Mouse (Mus musculus) adrenal gland, postnatal 14 days (tissue): Measurements from ENCODE around the gene Arid3a. TPM values are rescaled to one million over a fixed set of nuclear protein-coding genes. Genes with fewer than 3 reads are reported as not detected.
A peak's percentile ranks its signal among the peaks of the same experiment; 100 is the strongest.

Experiments
- DNase-seq: peaks from one replicate; pipeline ENCODE4 v3.0.0; 2021; ENCODE audit warnings: mixed read lengths
- total RNA-seq: library from RNA; stranded (reverse); gene quantifications from 2 replicates; pipeline ENCODE4 v1.2.3, GENCODE M21; 2021

The Arid3a gene
- total RNA-seq, 1 experiment from 2014 or later, result 5.9 TPM

DNA sequence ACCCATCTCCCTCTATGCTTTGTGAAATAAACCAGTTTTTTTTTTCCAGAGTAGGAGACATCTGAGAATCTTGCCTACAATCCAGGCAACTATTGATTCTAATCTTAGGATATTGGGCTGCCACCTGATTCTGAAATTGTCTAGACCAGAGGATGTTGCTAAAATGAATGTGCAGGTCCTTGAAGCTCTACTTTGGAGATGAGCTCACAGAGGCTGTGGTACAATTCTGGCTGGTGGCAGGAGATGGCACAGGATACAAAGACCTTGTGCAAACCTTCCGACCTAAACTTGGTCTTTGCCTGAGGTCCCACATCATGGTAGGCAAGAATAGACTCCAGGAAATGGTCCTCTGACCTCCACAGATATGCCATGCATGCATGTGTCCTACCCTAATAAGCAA, 68.8 kb downstream of the Arid3a start:
- no peak for DNase-seq

DNA sequence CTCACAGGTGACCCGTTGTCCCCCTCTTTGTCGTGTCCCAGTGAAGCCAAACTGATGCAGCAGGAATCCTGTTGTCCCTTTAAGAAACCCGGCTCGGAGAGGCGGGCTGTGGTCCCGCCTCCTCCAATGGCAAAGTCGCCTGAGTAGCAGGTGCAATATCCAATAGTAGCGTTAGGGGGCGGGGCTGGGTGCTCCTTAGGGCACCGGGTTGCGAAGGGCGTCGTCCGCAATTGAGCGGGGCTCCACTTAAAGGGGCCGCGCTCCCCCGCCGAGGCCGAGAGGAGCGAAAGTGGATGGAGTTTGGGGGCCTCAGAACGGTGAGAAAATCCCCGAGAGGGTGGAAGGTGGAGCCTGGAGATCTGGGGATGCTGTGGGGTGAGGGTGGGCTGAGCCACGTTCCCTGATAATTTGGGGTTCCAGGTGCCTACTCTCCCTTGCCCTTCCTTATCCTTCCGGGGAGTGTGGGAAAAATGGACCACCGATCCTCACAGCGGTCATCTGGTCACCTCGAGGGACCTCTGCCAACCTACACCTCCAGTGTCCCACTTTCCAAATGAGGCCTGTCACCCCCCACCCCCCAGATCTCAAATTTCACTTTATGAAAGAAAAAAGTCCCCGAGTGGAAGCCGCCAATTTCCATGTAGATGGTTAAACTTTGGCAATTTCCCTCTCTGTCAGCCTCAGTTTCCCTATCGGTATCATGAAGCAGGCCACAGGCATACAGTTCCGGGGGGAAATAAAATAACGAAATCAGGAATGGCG, 69.6 kb downstream of the Arid3a start, which contains the start of gene Abca7:
Gene Abca7, plus strand, starts transcription at position 223 of the 762 bp plus-strand sequence.
- peak; percentile 99 for DNase-seq

DNA sequence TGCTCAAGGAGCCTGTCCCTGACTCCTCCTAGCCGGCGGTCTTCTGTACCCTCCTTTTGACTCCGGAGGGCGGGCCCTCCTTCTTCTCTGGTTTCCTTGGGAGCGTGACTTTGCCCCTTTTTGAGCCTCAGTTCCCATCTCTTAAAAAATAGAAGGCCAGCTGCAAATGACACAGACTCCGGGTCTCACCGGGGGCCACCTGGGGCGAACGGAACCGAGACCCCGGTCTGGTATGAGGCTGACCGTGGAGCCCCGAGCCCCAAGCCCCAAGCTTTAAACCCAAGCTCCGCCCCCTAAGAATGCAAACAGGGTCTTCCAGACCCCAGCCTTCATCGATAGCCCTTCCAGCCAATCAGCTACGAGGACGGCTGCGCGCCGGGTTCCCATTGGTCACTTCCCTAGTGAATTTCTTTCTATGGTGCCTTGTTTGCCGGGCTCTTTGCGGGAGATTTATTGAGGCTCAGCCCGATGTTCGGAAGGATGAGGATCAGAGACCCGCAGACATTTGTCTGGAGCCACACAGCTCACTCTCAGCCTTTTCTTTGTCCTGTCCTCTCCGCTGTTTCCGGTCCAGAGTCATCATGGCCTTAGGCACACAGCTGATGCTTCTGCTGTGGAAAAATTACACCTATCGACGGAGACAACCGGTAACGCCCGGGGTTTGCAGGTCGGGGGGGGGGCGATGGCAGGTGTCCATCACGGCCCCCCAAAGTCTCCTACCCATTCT, 70.4 kb downstream of the Arid3a start:
- peak; percentile 84 for DNase-seq

- DNase-seq, result peak; percentile 48
Observed at GRCm38 (mm10) chr10:79997819-79998218, 71.0 kb downstream of the Arid3a start.

GRCm38 (mm10) chr10:80001945-80002344, 75.1 kb downstream of the Arid3a start:
- DNase-seq, result no peak

GRCm38 (mm10) chr10:80002829-80003228, 76.0 kb downstream of the Arid3a start:
- no peak for DNase-seq

DNA sequence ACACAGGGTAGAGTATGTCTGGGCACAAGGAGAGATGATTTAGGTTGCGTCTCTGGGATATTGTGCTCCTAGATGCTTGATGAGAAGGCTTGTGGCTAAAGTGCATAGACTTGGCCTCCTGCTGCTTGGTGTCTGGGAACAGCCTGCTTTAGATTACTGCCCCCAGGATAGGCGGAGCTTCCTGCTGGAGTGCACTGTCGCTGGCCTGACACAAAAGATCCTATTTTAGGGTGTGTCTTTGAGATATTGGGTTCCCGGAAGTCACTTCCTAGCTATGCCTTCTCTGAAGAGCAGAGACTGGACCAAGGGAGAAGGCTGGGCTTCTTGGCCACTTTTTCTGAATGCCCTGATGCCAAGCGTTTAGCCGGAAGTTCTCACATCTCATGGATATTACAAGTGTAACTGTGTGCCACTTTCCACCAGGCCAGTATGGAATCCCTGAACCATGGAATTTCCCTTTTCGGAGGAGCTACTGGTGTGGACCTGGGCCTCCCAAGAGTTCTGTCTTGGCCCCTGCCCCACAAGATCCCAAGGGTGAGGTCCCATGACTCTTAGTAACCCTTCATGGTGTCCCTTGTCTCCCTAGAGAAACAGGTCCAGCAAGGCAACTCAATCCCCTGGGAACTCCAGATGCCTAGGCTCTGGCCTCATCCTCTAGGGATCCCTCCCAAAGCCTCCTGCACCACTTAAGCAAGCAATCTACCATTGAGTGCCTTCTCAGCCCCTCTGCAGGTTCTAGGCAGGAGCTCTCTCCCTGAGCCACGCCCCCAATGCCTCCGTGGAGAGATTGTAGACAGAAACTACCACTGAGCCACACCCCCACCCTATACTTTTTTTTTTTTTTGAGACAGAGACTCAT, 76.8 kb downstream of the Arid3a start:
- peak; percentile 52 for DNase-seq

- DNase-seq, result peak; percentile 81
Observed at GRCm38 (mm10) chr10:80004233-80004705, 77.4 kb downstream of the Arid3a start.

Other genes starting within 250 kb of the Arid3a start
- gene Cdc34, start 244.8 kb upstream of the Arid3a start, total RNA-seq, result 79.1 and 82.4 TPM in 2 replicates
- gene Gzmm, start 238.0 kb upstream of the Arid3a start, total RNA-seq, result 0.89 and 1.1 TPM in 2 replicates
- 598 and 707 TPM in 2 replicates for gene Bsg, start 222.6 kb upstream of the Arid3a start, total RNA-seq
- gene Hcn2, start 210.4 kb upstream of the Arid3a start, total RNA-seq, result 7.1 and 10.6 TPM in 2 replicates
- 59.2 and 65.4 TPM in 2 replicates for gene Polrmt, start 180.5 kb upstream of the Arid3a start, total RNA-seq
- gene Fgf22, start 172.0 kb upstream of the Arid3a start, total RNA-seq, result not detected in 2 replicates
- gene Rnf126, start 160.1 kb upstream of the Arid3a start, total RNA-seq, result 54.7 and 56.5 TPM in 2 replicates
- gene Fstl3, start 149.8 kb upstream of the Arid3a start, total RNA-seq, result 5.5 and 6.4 TPM in 2 replicates
- not detected in 2 replicates for gene Prss57, start 136.1 kb upstream of the Arid3a start, total RNA-seq
- gene Palm, start 133.5 kb upstream of the Arid3a start, total RNA-seq, result 77.9 and 78.3 TPM in 2 replicates
- gene Misp, start 106.1 kb upstream of the Arid3a start, total RNA-seq, result 0.26 TPM in 2 replicates
- gene Ptbp1, start 72.6 kb upstream of the Arid3a start, total RNA-seq, result 291 and 302 TPM in 2 replicates
- gene Prtn3, start 52.6 kb upstream of the Arid3a start, total RNA-seq, result 1.0 TPM in 1 of 2 replicates, not detected in the other
- gene Plppr3, start 52.4 kb upstream of the Arid3a start, total RNA-seq, result 0.93 and 2.2 TPM in 2 replicates
- gene Elane, start 40.8 kb upstream of the Arid3a start, total RNA-seq, result 0.70 TPM in 1 of 2 replicates, not detected in the other
- gene Cfd, start 36.2 kb upstream of the Arid3a start, total RNA-seq, result 561 and 750 TPM in 2 replicates
- gene Med16, start 18.1 kb upstream of the Arid3a start, total RNA-seq, result 32.0 and 38.4 TPM in 2 replicates
- gene Gm26602, start 16.2 kb upstream of the Arid3a start, total RNA-seq, result not detected in 2 replicates
- 0.98 and 1.5 TPM in 2 replicates for gene Kiss1r, start 10.1 kb upstream of the Arid3a start, total RNA-seq
- gene R3hdm4, start 5.8 kb upstream of the Arid3a start, total RNA-seq, result 75.8 and 82.8 TPM in 2 replicates
- gene Wdr18, start 33.1 kb downstream of the Arid3a start, total RNA-seq, result 30.3 and 36.6 TPM in 2 replicates
- not detected in 2 replicates for gene Grin3b, start 43.7 kb downstream of the Arid3a start, total RNA-seq
- 141 and 157 TPM in 2 replicates for gene Tmem259, start 57.3 kb downstream of the Arid3a start, total RNA-seq
- 40.2 and 55.9 TPM in 2 replicates for gene Cnn2, start 61.5 kb downstream of the Arid3a start, total RNA-seq
- gene Abca7, start 69.5 kb downstream of the Arid3a start, total RNA-seq, result 18.7 and 20.7 TPM in 2 replicates
- 6.3 and 27.9 TPM in 2 replicates for gene Arhgap45, start 89.6 kb downstream of the Arid3a start, total RNA-seq
- 98.8 and 108 TPM in 2 replicates for gene Polr2e, start 112.8 kb downstream of the Arid3a start, total RNA-seq
- 1,329 and 1,354 TPM in 2 replicates for gene Gpx4, start 120.1 kb downstream of the Arid3a start, total RNA-seq
- 52.8 and 52.9 TPM in 2 replicates for gene Sbno2, start 178.5 kb downstream of the Arid3a start, total RNA-seq
- 138 and 147 TPM in 2 replicates for gene Stk11, start 188.8 kb downstream of the Arid3a start, total RNA-seq
- 920 and 980 TPM in 2 replicates for gene Atp5d, start 211.6 kb downstream of the Arid3a start, total RNA-seq
- gene Cbarp, start 213.8 kb downstream of the Arid3a start, total RNA-seq, result 69.9 and 137 TPM in 2 replicates
- gene Midn, start 221.2 kb downstream of the Arid3a start, total RNA-seq, result 114 and 140 TPM in 2 replicates
- 67.6 and 106 TPM in 2 replicates for gene Cirbp, start 238.9 kb downstream of the Arid3a start, total RNA-seq
- gene 1600002K03Rik, start 245.9 kb downstream of the Arid3a start, total RNA-seq, result 8.6 and 9.5 TPM in 2 replicates